Mouse (Mus musculus): ENCODE data around the gene Ccdc187.

Ccdc187 gene

GRCm38 (mm10) chr2:26316576-26317246 is 22.4 kb upstream of the Ccdc187 start:
- no peak for DNase-seq (ENCODE audit: low read depth, low spot score)

GRCm38 (mm10) chr2:26315925-26316311 is 21.6 kb upstream of the Ccdc187 start:
- DNase-seq (ENCODE audit: low read depth, low spot score): peak; percentile 52

DNA sequence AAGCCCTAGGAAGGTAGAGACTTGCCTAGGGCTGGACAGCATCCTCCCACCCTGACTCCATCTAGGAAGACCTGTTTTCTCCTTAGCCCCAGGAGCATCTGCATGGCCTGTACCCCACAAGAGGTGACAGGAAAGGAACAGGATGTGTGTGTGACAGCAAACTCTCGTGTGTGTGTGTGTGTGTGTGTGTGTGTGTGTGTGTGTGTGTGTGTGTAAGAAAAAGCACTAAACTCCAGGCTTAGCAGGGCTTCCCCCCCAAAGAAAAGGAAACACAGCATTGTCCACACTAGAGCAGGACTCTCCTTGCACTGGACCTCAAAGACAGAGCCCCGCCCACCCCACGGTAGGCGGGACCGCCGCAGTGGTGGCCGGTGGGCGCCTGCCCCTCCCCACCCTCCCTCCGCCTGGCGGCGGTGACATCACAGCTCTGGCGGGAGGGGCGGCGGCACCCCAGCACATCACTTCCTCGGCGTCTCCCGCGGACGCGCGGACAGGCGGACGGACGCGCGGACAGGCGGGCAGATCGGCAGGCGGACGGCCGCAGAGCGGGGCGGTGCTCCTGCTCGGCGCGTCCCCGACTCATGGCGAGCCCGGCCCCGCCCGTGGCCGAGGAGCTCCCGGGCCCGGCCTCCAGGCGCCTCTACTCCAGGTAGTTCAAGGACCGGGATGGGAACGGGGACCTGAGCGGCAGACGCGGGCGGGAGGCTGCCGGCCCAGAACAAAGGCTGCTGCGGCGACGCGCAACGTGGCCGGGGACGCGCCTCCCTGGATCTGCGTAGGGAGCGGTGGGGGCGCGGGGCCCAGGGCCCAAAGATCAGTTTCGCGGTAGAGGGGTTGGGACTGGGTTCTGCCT is 20.9 kb upstream of the Ccdc187 start, which contains the start of gene Gpsm1:
Gpsm1 (plus strand) TSS at position 444 of the 853 bp plus-strand sequence.
- DNase-seq (ENCODE audit: low read depth, low spot score): peak; percentile 43

DNA sequence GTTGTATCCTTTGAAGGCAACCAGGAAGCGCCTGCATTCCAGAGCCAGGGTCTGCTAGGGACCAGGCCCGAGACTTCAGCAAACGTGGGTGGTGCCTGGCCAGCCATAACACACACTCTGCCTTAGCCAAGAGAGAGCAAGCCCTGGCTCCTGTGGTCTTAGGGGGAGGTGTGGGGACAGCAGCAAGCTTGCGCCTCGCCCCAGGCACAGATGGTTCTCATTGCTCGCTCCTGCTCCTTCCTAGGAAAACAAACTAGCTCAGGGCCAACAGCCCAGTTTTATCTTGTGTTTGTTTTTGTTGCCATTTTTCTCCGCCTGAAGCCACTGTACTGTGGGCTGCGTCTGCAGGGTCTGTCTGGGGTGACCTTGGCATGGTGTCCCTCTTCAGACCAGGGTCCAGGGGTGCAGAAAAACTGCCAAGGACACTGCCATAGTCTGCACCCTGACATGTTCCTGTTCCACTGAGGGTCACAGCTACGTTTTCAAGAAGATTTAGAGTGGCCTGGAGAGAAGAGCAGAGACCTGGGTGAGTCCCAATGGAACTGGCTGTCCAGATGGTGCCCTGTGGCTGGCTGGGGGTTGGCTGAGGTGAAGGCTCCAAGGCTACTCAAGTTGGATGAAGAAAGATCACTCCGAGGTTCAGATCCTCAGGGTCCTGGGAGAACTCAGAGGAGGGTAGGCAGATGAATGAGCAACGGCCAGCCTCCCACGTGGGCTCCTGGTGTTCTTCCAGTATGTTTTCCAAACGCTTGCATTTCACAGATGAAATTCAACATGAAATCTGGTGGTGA is 20.1 kb upstream of the Ccdc187 start:
- DNase-seq (ENCODE audit: low read depth, low spot score): no peak

- no peak for DNase-seq (ENCODE audit: low read depth, low spot score)
Observed at GRCm38 (mm10) chr2:26313394-26313793, 19.0 kb upstream of the Ccdc187 start.

DNA sequence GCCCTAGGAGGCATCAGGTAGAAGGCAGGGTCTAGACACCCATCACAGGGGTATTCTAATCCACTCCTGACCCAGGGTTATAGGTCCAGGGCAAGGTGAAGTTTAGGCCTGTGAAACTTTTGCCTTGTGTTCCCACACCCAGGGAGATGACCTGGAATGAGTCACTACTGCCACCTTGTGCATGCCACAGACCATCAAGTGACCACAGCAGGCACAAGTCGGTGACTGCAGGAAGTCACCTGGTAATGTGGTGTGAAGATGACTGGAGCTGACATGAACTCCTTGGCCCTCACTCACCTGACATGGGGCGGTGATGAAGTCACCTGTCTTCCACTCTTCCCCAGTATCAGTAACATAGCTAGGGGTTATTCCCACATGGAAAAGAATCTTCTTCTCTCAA is 18.5 kb upstream of the Ccdc187 start:
- no peak for DNase-seq (ENCODE audit: low read depth, low spot score)

DNA sequence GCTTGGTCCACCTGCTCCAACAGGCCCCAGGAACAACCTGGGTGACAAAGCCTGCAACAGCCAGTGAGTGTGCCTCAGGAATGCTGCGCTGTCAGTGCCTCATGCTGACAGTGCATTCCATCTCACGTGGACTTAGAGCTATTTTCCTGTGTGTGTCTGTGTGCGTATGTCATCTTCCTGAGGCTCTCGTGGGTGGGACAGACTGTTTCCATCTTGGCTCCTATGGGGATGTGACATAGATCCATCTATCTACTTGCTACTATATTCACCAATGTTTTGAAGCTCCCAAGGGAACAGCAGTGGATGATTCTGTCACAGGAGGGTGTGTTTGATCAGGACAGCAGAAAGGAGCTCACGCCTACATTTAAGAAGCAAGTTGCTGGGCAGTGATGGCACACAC is 17.6 kb upstream of the Ccdc187 start:
- DNase-seq (ENCODE audit: low read depth, low spot score): no peak

DNA sequence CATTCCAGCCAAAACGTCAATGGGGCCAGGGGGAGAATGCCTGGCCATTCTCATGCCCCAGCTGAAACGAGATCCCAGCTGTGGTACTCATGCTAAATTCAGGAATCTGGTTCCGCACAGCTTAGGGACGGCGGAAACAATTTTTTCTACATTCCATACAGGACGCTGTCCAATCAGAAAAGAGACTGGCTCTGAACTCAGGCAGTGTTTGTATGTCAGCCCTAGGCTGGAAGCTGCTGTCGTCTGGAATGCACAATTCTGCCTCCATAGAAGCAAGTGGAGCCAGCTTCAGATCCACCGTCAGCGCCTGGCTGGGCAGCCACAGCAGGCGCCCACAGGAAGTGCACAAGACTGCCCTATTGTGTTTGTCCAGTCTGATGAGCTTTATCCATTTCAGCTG is 15.4 kb upstream of the Ccdc187 start:
- peak; percentile 43 for DNase-seq (ENCODE audit: low read depth, low spot score)

DNA sequence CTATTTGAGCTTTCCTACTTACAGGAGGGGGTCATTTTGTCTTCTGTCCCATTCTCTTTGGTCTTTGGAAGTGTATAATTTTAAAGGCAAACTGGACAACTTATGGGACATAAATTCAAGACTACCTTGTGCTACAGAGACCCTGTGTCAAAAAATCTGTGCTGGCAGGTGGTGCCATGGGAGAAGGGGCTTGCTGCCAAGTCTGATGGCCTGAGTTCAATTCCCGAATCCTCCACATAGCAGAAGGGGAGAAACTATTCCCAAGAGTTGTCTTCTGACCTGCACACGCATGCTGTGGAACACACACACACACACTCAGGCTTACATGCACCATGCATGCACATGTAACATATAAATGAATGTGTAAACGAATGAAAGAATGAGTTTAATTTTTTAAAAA is 12.3 kb upstream of the Ccdc187 start:
- no peak for DNase-seq (ENCODE audit: low read depth, low spot score)

DNA sequence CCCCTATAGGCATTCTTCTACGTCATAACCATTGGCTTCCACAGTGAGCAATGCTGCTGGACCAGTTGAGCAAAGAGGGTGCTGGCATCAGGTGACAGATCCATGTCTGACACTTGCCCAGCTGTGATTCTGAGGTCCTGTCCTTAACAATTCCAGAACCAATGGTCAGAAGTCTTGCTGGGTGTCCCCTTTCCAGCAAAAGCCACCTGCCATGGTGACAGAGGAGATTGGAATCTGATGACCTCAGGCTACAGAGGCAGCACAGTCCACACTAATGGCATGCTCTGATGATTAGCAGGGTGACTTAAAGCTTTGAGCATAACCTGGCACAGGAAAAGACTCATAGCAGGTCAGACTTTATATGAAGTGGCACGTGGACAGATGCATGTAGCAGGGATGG is 11.2 kb upstream of the Ccdc187 start:
- DNase-seq (ENCODE audit: low read depth, low spot score): no peak

DNA sequence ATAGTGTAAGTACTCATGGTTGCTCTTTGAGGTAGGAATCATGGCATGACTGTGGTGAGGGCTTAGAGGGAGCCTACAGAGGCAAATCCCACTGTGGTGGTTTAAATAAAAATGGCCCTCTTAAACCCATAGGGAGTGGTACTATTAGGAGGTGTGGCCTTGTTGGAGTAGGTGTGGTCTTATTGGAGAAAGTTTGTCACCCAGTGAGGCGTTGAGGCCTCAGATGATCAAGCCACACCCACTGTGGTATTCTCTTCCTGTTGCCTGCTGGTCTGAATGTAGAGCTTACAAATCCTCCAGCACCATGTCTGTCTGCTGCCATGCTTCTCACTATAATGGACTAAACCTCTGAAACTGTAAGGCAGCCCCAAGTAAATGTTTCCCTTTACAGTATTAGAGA is 10.4 kb upstream of the Ccdc187 start:
- DNase-seq (ENCODE audit: low read depth, low spot score): peak; percentile 77

DNA sequence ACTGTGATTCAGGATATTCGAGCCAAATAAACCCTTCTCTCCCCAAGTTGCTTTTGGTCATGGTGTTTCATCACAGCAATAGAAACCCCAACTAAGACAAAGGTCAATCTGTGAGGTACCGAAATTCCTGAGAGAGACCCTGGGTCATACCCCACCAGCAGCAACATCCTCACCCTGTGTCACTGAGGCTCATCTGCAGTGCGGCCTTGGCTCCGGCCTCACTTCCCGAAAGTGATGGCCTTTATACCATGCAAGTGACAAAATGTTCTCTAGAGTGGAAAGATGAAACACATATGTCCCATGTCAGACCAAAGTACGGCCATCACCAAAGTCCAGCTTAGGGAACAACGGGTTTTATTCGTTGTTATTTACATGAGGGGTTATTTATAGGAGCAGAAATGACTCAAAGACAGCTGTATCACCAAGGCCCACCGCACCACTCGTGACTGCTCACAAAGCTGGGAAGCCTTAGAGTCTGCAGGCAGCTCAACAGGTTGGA is 7.7 kb upstream of the Ccdc187 start:
- DNase-seq (ENCODE audit: low read depth, low spot score): no peak

- peak; percentile 77 for DNase-seq (ENCODE audit: low read depth, low spot score)
Observed at GRCm38 (mm10) chr2:26300808-26301174, 6.4 kb upstream of the Ccdc187 start.

DNA sequence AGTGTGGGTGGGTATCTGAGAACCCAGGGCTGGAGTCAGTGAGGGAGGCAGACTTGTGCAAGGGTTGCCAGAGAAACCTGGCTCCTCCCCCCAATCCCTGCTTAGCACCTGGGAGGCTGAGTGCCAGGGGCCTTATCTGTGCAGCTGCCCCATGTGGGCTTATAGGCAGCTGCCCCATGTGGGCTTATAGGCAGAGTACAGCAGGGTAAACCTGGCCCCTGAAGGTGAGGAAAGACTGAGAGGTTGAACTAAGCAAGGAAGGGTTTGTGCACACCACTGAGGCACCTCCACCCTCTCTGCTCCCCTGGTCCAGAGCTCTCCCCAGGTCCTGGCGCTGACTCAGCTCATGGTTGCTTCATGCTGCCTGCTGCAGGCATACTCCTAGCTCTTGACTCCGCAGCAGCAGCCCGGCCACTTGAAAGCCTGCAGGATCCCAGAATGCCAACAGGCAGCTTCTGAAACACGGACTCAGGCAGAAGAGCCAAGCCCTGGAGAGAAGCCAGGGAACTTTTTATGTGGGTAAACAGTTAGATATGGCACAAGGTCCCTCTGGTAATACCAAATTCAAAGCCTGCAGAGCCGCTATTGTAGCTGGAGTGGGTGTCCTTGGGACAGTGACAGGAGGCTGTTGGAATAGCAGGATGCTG is 5.9 kb upstream of the Ccdc187 start:
- peak; percentile 11 for DNase-seq (ENCODE audit: low read depth, low spot score)

DNA sequence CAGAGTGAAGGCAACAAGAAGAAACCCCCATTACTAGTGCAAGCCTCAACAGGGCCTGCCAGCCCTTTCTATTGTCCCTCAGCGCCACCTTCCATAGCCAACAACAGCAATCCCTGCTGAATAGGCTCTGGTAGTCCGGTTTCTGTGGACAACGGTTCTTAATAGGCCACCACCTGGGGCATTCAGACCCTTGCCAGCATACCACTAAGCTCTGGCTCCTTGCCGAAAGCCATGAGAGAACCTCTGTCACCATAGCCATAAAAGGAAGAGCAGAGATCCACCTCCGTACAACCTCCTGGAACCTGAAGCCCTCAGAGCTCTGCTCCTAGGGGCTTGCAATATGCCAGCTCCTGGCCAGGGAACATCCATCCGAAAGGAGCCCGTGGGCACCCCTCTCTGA is 5.0 kb upstream of the Ccdc187 start:
- no peak for DNase-seq (ENCODE audit: low read depth, low spot score)

DNA sequence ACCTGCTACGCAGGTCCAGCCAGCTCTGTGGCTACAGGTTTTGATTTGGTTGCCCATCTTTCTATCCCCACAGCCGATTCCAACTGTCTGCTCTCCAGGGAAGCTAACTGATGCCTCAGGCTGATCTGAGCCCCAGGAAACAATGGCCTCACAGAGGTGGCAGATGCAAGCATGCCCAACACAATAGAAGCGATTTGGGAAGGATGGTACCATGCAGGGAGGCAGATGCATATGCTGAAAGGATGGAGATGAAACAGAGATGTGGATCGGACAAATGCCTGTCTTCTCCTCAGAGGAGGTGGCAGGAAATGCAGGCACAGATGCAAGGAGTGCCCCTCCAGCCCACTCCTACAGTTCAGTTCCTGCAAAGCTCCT is 4.5 kb upstream of the Ccdc187 start:
- DNase-seq (ENCODE audit: low read depth, low spot score): peak; percentile 82

DNA sequence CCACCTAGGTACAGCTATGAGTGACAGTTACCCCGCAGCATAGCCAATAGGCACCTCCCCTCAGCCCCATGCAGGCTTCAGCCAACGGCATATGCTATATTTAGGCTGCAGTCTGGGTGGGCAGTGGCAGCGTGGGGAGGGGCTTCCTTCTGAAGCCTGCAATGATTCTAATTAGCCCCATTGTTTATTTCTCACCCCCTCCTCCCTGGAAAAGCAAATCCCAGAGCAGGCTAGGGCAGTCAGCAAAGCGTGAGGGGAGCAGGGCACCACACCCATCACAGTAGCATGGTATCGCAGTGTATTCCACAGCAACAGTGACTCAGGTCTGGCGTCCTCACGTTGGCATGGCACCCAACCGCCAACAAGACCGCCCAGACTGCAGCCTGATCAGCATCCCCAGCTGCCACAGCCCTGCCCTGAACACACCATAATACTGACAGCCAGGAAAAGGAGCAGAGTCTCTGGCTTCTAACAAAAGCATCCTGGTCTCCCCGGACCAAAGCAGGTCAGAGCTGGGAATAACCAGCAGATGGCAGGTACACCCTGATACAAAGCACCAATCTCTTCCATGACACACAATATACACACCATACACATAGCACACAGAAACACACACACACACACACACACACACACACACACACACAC is 4.0 kb upstream of the Ccdc187 start:
- peak; percentile 41 for DNase-seq (ENCODE audit: low read depth, low spot score)

GRCm38 (mm10) chr2:26296606-26297195 is 2.3 kb upstream of the Ccdc187 start:
- DNase-seq (ENCODE audit: low read depth, low spot score): no peak

- DNase-seq (ENCODE audit: low read depth, low spot score): no peak
Observed at GRCm38 (mm10) chr2:26290133-26290532, 4.2 kb downstream of the Ccdc187 start.

- no peak for DNase-seq (ENCODE audit: low read depth, low spot score)
Observed at GRCm38 (mm10) chr2:26286391-26286790, 8.0 kb downstream of the Ccdc187 start.

DNA sequence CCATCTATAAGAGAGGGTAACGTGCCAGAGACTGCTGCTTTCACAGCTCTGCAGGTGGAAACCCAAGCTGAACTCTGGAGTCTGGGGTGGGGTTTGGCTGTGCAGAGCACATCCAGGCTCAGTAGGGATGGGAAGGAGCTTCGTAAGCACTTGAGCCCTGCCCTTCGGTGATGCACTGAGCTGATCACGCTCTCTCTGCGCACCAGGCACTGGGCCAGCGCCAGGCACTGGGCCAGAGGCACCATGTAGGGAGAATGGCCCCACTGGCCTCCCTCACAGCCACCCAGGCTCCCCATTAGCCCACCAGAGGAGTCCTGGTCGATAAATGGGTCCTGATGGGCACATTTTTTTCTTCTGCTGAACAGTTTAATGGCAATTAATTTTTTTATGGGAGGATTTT is 8.6 kb downstream of the Ccdc187 start:
- DNase-seq (ENCODE audit: low read depth, low spot score): no peak
